Mouse (Mus musculus) brain, embryonic 14.5 days (tissue): ENCODE measurements at regions not wholly inside any gene's neighbourhood (a gene's known extent, or its start where the extent isn't known, plus 50 kb on each side); places are given as distances from the start of the nearest gene placed in this dataset.

Source experiments
- CTCF ChIP-seq: fragments of 200-500 bp; IDR thresholded peaks from 2 replicates; pipeline ENCODE4 v1.5.1; 2012; ENCODE audit warnings: inconsistent platforms, mild to moderate bottlenecking, moderate library complexity, borderline replicate concordance; ENCODE audit not compliant: insufficient read depth, insufficient read length; ENCODE audit errors: extremely low read depth
- POLR2A ChIP-seq: fragments of 200-500 bp; IDR thresholded peaks from 2 replicates; pipeline ENCODE4 v1.6.1; 2012; ENCODE audit warnings: mild to moderate bottlenecking, inconsistent platforms, borderline replicate concordance; ENCODE audit not compliant: poor library complexity, insufficient read depth, insufficient read length, severe bottlenecking; ENCODE audit errors: extremely low read depth

DNA sequence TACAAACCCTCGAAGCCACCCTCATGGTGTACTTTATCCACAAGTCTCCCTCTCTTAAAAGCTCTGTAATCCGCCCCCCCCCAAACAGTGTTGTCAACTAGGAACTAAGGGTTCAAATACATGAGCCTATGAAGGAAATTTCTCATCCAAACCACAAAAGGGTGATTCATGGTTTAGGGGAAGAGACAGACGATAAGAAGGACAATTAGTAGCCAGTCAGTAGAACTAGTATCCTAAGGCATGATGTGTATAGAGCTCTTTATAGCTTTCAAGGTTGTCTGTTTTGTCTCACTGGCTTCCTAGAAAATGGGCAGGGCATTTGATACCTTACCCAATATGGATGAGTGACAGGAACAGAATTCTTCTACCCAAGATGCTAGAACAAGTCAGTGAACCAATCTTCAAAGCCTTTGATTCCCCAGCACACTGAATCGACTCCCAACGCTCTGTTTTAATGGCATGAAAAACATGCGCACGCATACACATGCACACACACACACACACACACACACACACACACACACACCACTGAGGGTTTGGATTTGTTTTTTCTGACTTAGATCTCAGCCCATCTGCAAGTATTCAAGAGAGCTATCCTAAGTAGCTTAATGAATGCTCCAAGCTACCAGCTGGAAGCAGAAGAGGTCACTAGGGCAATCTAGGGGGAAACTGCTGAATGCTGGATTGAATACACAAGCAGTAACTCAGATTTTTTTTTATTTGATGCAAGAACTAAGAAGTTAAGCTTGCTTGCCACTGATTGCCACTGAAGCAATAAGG is 236.6 kb upstream of the Sox9 start:
- no peak for TF ChIP-seq CTCF
- no peak for TF ChIP-seq POLR2A
